Mouse (Mus musculus): ENCODE data around the gene Asb16. TPM values are rescaled to one million over a fixed set of nuclear protein-coding genes. Genes with fewer than 3 reads are reported as not detected.
A peak's percentile ranks its signal among the peaks of the same experiment; 100 is the strongest.

Asb16 gene
- polyA plus RNA-seq, 1 experiment from 2014 or later = not detected

DNA sequence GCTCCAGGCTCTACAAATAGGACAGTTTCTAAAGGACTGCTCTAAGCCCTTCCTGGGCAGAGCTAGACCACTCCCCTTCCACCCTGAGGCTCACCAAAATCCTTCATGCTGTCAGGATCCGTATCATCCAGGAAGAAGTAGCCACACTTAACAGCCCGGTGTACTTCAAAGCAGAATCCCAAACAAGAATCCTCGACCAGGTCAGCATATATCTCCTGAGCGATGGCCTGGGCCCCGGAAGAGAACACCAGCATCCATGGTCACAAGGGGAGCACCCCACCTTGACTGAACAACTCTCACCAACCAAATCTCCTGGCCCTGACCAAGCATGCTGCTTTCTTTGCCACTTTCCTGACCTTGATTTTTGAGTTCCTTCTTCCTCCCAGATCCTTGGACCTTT is 25.9 kb downstream of the Asb16 start:
- Histone ChIP-seq H3K4me2 (replicated peaks; ENCODE audit: low read depth, low read length) (peak overlapping the region; percentile 71; the same call in 1 of the 2 replicates), H3K36me3 (ENCODE audit: control insufficient read depth, insufficient read depth, low read length) (peaks cover 37% of the 10 kb centered on the region), H3K27ac (ENCODE audit: low read length) (peak overlapping the region; percentile 100; the same call in 1 of the 2 replicates), H3K4me3 (ENCODE audit: low read depth, low read length) (peak overlapping the region; percentile 68; the same call in 1 of the 2 replicates), H3K27me3 (ENCODE audit: control insufficient read depth, insufficient read depth, low read length) (no peaks in the 10 kb centered on the region), H3K9ac (replicated peaks; ENCODE audit: low read depth, low read length) (peak overlapping the region; percentile 77; the same call in 1 of the 2 replicates), H3K9me3 (ENCODE audit: control insufficient read depth, low read depth, low read length) (no peaks in the 10 kb centered on the region), H3K4me1 (ENCODE audit: control insufficient read depth, insufficient read depth, low read length) (peaks cover 8% of the 10 kb centered on the region)
- no peak for ATAC-seq (ENCODE audit: insufficient number of reproducible peaks, insufficient read depth, low FRiP score, low read depth)
- WGBS = 68% methylated on average over 5 of the region's 5 CpGs

DNA sequence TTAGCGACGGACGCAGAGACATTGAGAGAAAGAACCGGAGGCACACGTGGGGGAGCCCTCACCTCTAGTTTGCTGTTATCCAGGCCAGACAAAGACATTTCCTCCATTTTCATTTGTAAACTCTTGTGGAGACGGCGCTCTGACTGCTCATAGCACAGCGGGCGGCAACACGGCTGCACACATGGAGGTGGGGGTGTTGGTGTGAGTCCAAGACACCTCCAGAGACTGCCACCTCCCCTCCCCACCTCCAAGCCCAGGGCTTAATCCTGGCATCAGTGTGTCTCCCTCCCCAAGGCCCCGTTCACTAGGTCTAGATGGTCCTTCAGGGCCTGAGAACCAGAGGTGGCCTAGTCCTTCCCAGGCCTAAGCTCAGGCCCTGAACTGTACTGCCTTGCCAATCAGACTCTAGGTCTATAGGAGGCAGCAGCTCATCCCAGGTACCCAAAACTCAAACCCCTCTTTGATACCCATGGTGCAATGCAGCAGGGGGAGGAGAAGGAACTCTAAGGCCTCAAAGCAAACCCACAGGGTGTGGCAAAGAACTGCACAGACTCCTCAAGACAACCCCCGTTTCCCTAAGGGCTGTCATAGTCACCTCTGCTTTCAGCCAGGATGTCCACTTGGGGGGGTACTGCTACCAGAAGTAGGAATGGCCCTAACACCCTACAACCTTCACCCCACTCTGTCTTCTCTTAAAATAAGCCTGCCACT is 26.5 kb downstream of the Asb16 start:
- Histone ChIP-seq H3K9me3 (ENCODE audit: control insufficient read depth, low read depth, low read length) (no peaks in the 10 kb centered on the region), H3K4me2 (replicated peaks; ENCODE audit: low read depth, low read length) (peak overlapping the region; percentile 71), H3K27ac (ENCODE audit: low read length) (peak overlapping the region; percentile 100), H3K27me3 (ENCODE audit: control insufficient read depth, insufficient read depth, low read length) (no peaks in the 10 kb centered on the region), H3K9ac (replicated peaks; ENCODE audit: low read depth, low read length) (peak overlapping the region; percentile 77), H3K4me1 (ENCODE audit: control insufficient read depth, insufficient read depth, low read length) (peaks cover 8% of the 10 kb centered on the region), H3K36me3 (ENCODE audit: control insufficient read depth, insufficient read depth, low read length) (peaks cover 33% of the 10 kb centered on the region), H3K4me3 (ENCODE audit: low read depth, low read length) (peak overlapping the region; percentile 68)
- 58% methylated on average over 12 of the region's 12 CpGs for WGBS
- no peak for ATAC-seq (ENCODE audit: insufficient number of reproducible peaks, insufficient read depth, low FRiP score, low read depth)

DNA sequence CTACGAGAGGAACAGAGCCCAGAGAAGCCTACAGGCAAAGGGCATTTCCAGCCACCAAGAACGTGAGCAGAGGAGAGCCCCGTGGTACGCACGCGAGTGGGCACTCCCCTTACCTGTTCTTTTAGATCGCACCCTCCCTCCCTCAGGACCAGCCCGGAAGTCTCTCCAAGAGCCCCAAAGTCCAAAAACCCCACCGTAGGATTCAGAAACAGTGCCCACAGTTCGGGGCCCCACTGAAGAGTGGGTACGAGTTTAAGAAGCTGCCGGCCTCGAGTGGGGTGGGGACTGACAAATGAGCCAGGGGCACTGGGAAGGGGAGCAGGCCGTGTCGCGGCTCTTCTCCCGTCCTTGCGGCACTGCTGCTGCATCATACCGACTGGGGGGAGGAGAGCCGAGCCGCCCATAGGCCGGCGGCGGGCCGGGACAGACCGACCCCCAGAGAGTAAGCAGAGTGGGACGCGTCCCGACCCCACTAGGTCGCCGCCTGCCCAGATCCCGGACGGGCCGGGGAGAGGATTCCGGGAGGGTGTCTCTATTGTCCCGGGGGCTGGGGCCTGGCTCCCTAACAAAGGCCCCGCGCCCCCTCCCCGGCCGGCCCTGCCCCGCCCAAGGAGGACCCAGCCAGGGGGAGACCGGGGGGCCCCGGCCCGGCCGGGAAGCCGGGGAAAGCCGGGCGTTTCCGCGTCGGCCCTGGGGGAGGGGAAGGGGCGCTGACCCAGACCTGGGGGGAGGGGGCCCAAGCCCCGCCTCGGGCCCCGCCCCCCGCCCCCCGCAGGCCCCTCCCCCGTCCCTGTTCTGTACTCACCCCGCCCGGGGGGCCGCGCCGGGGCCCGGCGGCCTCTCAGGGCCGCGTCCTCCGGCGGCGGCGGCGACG is 27.3 kb downstream of the Asb16 start:
- WGBS = 1% methylated on average over 32 of the region's 73 CpGs
- Histone ChIP-seq H3K9ac (replicated peaks; ENCODE audit: low read depth, low read length) (peak overlapping the region; percentile 77), H3K4me2 (replicated peaks; ENCODE audit: low read depth, low read length) (peak overlapping the region; percentile 71), H3K27me3 (ENCODE audit: control insufficient read depth, insufficient read depth, low read length) (no peaks in the 10 kb centered on the region), H3K9me3 (ENCODE audit: control insufficient read depth, low read depth, low read length) (no peaks in the 10 kb centered on the region), H3K4me3 (ENCODE audit: low read depth, low read length) (peak overlapping the region; percentile 68), H3K27ac (ENCODE audit: low read length) (peak overlapping the region; percentile 100), H3K36me3 (ENCODE audit: control insufficient read depth, insufficient read depth, low read length) (peaks cover 27% of the 10 kb centered on the region), H3K4me1 (ENCODE audit: control insufficient read depth, insufficient read depth, low read length) (peaks cover 8% of the 10 kb centered on the region)
- ATAC-seq (ENCODE audit: insufficient number of reproducible peaks, insufficient read depth, low FRiP score, low read depth) = peak; percentile 15

DNA sequence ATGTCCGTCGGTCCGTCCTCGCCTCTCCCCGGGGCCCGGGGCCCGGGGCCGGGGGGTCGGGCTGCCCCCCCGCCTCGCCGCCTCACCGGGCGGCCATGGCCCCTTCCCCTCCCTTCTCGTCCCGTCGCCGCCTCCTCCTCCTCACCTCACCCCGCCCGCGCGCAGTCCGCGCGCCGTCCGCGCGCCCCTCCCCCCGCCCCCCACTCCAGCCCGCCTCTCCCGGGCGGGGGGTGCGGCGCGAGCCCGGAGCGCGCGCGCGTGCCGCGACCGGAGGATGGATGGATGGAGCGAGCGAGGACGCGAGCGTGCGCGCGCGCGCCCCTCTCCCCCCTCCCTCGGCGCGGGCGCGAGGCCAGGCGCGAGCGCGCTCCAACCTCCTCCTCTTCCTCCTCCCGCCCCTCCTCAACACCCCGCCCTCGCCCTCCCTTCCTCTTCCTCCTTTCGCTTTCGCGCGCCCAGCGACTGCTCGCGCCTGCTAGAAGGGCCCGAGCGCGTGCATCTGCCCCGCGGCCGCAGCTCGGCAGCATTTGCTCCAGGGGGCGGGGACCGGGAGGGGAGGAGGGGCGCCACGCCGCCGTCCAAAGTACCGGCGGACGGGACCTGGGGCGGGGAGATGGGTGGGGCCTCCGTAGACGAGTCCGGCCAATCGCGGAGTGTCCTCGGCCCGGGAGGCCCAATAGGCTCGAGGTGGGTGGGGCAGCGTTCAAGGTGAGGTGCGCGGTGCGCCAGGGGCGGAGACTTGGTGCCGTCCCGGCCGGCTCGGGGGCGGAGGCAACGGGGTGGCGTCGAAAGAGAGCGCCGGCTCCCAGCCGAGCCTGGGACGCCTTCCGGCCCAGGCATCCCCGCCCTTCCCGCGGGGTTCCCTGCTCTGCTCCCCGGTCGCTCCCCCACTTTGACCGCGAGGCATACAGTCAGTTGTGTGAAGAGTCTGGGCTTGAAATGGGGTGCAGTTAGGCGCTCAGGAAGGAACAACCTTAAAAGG is 28.2 kb downstream of the Asb16 start, which contains the start of gene Atxn7l3:
TSS of gene Atxn7l3 (minus strand) at position 141 of the 982 bp plus-strand sequence.
- H3K36me3 ChIP-seq (ENCODE audit: control insufficient read depth, insufficient read depth, low read length) = peaks cover 17% of the 10 kb centered on the region
- peak within 1 kb of the TSS; percentile 80 for H3K4me2 ChIP-seq (replicated peaks; ENCODE audit: low read depth, low read length)
- H3K4me3 ChIP-seq (ENCODE audit: low read depth, low read length) = peak within 1 kb of the TSS; percentile 68
- ATAC-seq (ENCODE audit: insufficient number of reproducible peaks, insufficient read depth, low FRiP score, low read depth) = peak; percentile 94
- peak within 1 kb of the TSS; percentile 77 for H3K9ac ChIP-seq (replicated peaks; ENCODE audit: low read depth, low read length)
- H3K9me3 ChIP-seq (ENCODE audit: control insufficient read depth, low read depth, low read length) = no peaks in the 10 kb centered on the region
- H3K27ac ChIP-seq (ENCODE audit: low read length) = peak within 1 kb of the TSS; percentile 100
- H3K4me1 ChIP-seq (ENCODE audit: control insufficient read depth, insufficient read depth, low read length) = peaks cover 8% of the 10 kb centered on the region
- under 1% methylated on average over 74 of the region's 125 CpGs for WGBS
- no peaks in the 10 kb centered on the region for H3K27me3 ChIP-seq (ENCODE audit: control insufficient read depth, insufficient read depth, low read length)

DNA sequence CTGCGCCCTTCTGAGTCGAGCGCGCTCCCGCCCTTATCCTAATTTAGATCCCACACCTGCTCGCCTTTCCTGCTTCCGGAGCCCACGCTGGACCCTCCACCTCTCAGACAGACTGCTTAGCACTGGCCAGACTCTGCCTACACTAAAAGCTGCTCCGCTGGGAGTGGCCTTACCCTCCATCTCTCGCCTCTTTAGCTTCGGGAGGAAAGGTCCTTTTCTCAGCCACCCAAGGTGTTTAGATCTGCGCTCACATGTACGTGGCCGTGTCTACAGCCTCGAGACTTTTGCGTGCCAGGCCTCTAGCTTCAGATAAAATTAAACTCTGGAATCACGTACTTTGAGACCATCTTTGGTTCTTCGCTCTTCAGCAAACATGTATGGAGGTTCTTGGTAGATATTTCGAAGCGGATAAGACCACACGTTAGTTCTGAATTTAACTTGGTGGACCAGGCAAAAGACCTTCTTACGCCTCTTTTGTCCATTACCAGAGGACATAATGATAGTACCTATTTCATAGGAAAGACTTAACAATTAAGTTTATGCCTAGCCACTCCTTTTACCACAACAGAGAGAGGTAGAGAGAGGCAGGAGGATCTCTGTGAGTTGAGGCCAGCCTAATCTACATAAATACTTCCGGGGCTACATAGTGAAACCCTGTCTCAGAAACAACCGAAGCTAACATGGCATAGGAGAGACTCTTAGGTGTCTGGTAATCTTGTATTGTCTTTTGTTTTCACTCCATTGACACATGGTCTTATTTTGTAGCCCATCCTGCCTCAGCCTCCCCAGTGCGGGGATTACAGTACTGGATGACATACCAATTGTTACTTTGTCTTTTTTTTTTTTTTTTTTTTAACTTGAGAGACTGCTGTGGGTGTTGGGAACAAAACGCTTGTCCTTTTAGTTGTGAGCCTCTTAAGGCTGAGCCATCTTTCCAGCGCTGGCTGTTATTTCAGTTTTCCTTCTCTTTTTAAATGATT is 29.3 kb downstream of the Asb16 start:
- WGBS = 22% methylated on average over 27 of the region's 27 CpGs
- peaks cover 6% of the 10 kb centered on the region for H3K36me3 ChIP-seq (ENCODE audit: control insufficient read depth, insufficient read depth, low read length)
- peaks cover 8% of the 10 kb centered on the region for H3K4me1 ChIP-seq (ENCODE audit: control insufficient read depth, insufficient read depth, low read length)
- H3K4me3 ChIP-seq (ENCODE audit: low read depth, low read length) = peak overlapping the region; percentile 68
- peak overlapping the region; percentile 36 for H3K9ac ChIP-seq (replicated peaks; ENCODE audit: low read depth, low read length)
- peak overlapping the region; percentile 80 for H3K4me2 ChIP-seq (replicated peaks; ENCODE audit: low read depth, low read length)
- H3K27ac ChIP-seq (ENCODE audit: low read length) = peak overlapping the region; percentile 100
- ATAC-seq (ENCODE audit: insufficient number of reproducible peaks, insufficient read depth, low FRiP score, low read depth) = peak; percentile 12; the same call in 1 of the 2 replicates
- H3K9me3 ChIP-seq (ENCODE audit: control insufficient read depth, low read depth, low read length) = no peaks in the 10 kb centered on the region
- no peaks in the 10 kb centered on the region for H3K27me3 ChIP-seq (ENCODE audit: control insufficient read depth, insufficient read depth, low read length)

DNA sequence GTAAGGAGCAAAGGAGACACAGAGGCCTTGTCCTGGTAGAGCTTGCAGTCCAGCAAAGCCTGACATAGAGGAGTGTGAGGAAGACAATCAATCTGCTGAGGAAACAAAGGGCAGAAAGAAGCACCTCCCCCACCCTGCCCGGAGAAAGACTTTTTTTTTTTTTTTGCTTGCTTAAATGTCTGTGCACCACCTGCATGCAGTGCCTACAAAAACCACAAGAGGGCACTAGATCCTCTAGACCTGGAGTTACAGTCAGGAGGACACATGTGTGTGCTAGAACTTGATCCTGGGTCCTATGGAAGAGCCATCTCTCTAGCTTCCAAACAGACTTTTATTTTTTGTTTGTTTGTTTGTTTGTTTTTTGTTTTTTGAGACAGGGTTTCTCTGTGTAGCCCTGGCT is 31.3 kb downstream of the Asb16 start:
- H3K4me3 ChIP-seq (ENCODE audit: low read depth, low read length) = no peak overlapping the region
- H3K27me3 ChIP-seq (ENCODE audit: control insufficient read depth, insufficient read depth, low read length) = no peaks in the 10 kb centered on the region
- H3K4me2 ChIP-seq (replicated peaks; ENCODE audit: low read depth, low read length) = no peak overlapping the region
- WGBS = 8% methylated on average over 1 of the region's 1 CpGs
- H3K36me3 ChIP-seq (ENCODE audit: control insufficient read depth, insufficient read depth, low read length) = no peaks in the 10 kb centered on the region
- H3K4me1 ChIP-seq (ENCODE audit: control insufficient read depth, insufficient read depth, low read length) = peaks cover 6% of the 10 kb centered on the region
- ATAC-seq (ENCODE audit: insufficient number of reproducible peaks, insufficient read depth, low FRiP score, low read depth) = no peak
- H3K9me3 ChIP-seq (ENCODE audit: control insufficient read depth, low read depth, low read length) = no peaks in the 10 kb centered on the region
- H3K9ac ChIP-seq (replicated peaks; ENCODE audit: low read depth, low read length) = no peak overlapping the region
- H3K27ac ChIP-seq (ENCODE audit: low read length) = no peak overlapping the region

DNA sequence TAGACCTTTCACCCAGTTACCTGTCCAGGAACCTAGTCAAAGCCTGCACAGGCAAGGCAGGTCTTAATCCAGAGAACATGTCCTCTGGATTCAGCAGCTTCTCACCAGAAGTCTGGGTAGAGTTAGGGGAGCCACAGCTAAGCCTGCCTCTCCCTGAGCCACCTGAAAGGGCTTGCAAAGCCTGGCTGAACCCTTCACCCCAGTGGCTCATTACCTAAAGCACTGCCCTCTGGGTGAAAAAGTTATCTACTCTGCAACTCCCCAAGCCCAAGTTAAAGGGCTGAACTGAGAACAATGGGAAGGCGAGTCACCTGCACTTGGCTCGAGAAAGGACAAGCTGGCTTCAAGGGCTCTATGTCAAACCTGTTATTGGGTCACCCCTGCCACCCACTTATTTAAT is 35.6 kb downstream of the Asb16 start:
- Histone ChIP-seq H3K9me3 (ENCODE audit: control insufficient read depth, low read depth, low read length) (no peaks in the 10 kb centered on the region), H3K4me1 (ENCODE audit: control insufficient read depth, insufficient read depth, low read length) (0 out of 2 replicates have a peak, but pooled peaks cover 3% of the 10 kb centered on the region), H3K4me2 (replicated peaks; ENCODE audit: low read depth, low read length) (no peak overlapping the region), H3K9ac (replicated peaks; ENCODE audit: low read depth, low read length) (no peak overlapping the region), H3K27me3 (ENCODE audit: control insufficient read depth, insufficient read depth, low read length) (no peaks in the 10 kb centered on the region), H3K27ac (ENCODE audit: low read length) (no peak overlapping the region), H3K4me3 (ENCODE audit: low read depth, low read length) (no peak overlapping the region), H3K36me3 (ENCODE audit: control insufficient read depth, insufficient read depth, low read length) (peaks cover 25% of the 10 kb centered on the region)
- 39% methylated on average over 2 of the region's 2 CpGs for WGBS
- ATAC-seq (ENCODE audit: insufficient number of reproducible peaks, insufficient read depth, low FRiP score, low read depth) = no peak
